Mouse (Mus musculus) heart, embryonic 15.5 days (tissue): ENCODE measurements around the gene Lrrn4. TPM values are rescaled to one million over a fixed set of nuclear protein-coding genes. Genes with fewer than 3 reads are reported as not detected.

ENCODE experiments used
- ATAC-seq: fragments of 200-750 bp; cut with Nextera tagmentation; replicated peaks from 2 replicates; pipeline ENCODE4 v1.8.0; 2017; ENCODE audit warnings: low read depth, moderate TSS enrichment; ENCODE audit not compliant: insufficient number of reproducible peaks, insufficient read depth, low FRiP score
- H3K27ac ChIP-seq: fragments of 300-500 bp; sonication (generic); 2 replicates; pipeline ENCODE4 v1.5.1; 2015; ENCODE audit warnings: mild to moderate bottlenecking, inconsistent platforms
- H3K27me3 ChIP-seq: fragments of 300-500 bp; sonication (generic); 2 replicates; pipeline ENCODE4 v1.6.1; 2015; ENCODE audit warnings: inconsistent platforms
- H3K36me3 ChIP-seq: fragments of 300-500 bp; sonication (generic); 2 replicates; pipeline ENCODE4 v1.6.1; 2015; ENCODE audit warnings: mild to moderate bottlenecking, inconsistent platforms
- H3K4me1 ChIP-seq: fragments of 300-500 bp; sonication (generic); replicated peaks from 2 replicates; pipeline ENCODE4 v1.6.1; 2015; ENCODE audit warnings: inconsistent platforms
- H3K4me2 ChIP-seq: fragments of 300-500 bp; sonication (generic); 2 replicates; pipeline ENCODE4 v1.6.1; 2015; ENCODE audit warnings: inconsistent platforms, mild to moderate bottlenecking, moderate library complexity
- H3K4me3 ChIP-seq: fragments of 300-500 bp; sonication (generic); 2 replicates; pipeline ENCODE4 v1.5.1; 2015; ENCODE audit warnings: mild to moderate bottlenecking, inconsistent platforms
- H3K9ac ChIP-seq: fragments of 300-500 bp; sonication (generic); 2 replicates; pipeline ENCODE4 v1.6.1; 2015; ENCODE audit warnings: mild to moderate bottlenecking, inconsistent platforms
- H3K9me3 ChIP-seq: fragments of 300-500 bp; sonication (generic); replicated peaks from 2 replicates; pipeline ENCODE4 v1.6.1; 2016; ENCODE audit warnings: inconsistent platforms
- WGBS: fragments of 180-500 bp; shearing (Covaris S2); methylation state at CpG from one replicate; pipeline ENCODE4 v1.1.7; 2015; ENCODE audit warnings: mixed read lengths; 5-methylcytosine and 5-hydroxymethylcytosine counted together
- polyA plus RNA-seq: library from polyadenylated mRNA; unstranded; fragments of >200 nt; fragmentation: Nextera tagmentation; extraction: Ambion mirVana; gene quantifications from 2 replicates; pipeline ENCODE4 v1.2.1, GENCODE M21; 2015

Gene Lrrn4
- polyA plus RNA-seq, 1 experiment from 2014 or later: 11.7 TPM

- 78% methylated on average over 5 of the region's 5 CpGs for WGBS
- Histone ChIP-seq H3K4me1 (no peaks in the 10 kb centered on the region), H3K27me3 (no peaks in the 10 kb centered on the region), H3K36me3 (peaks cover 14% of the 10 kb centered on the region), H3K9me3 (no peaks in the 10 kb centered on the region), H3K9ac (no peak overlapping the region), H3K4me2 (no peak overlapping the region), H3K27ac (no peak overlapping the region), H3K4me3 (no peak overlapping the region)
- 0 out of 2 replicates have a peak, but pooled peaks have one; percentile 39 for ATAC-seq
These were observed 11.0 kb downstream of the Lrrn4 start for GRCm38 (mm10) chr2:132869682-132870081.

GRCm38 (mm10) chr2:132867521-132867920, 13.2 kb downstream of the Lrrn4 start:
- ATAC-seq: no peak
- H3K27me3 ChIP-seq: no peaks in the 10 kb centered on the region
- 63% methylated on average over 5 of the region's 5 CpGs for WGBS
- no peak overlapping the region for H3K4me3 ChIP-seq
- no peak overlapping the region for H3K4me2 ChIP-seq
- H3K36me3 ChIP-seq: peaks cover 19% of the 10 kb centered on the region
- no peak overlapping the region for H3K27ac ChIP-seq
- no peaks in the 10 kb centered on the region for H3K9me3 ChIP-seq
- H3K4me1 ChIP-seq: no peaks in the 10 kb centered on the region
- H3K9ac ChIP-seq: no peak overlapping the region

DNA sequence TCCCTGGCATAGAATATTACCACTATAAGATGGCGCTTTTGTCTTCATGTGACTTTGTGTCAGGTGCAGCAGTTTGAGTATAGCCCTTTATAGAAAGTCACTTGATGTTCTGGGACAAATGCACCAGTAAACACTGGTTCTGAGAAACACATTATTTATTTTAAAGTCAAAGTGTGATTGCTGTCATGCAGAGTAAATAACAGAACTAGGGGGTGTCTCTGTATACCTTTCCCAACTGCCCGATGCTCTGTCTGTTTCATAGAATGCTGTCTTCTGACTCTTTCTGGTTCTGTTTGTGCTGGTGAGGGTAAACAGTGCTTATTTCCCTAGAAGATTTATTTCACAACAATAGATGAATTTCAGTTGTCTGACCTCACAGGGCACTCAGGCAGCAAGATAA, 17.4 kb downstream of the Lrrn4 start:
- H3K36me3 ChIP-seq: peaks cover 19% of the 10 kb centered on the region
- no peak overlapping the region for H3K27ac ChIP-seq
- H3K4me2 ChIP-seq: no peak overlapping the region
- H3K9me3 ChIP-seq: no peaks in the 10 kb centered on the region
- whole genome bisulfite sequencing: 97% methylated on average over 2 of the region's 2 CpGs
- no peaks in the 10 kb centered on the region for H3K4me1 ChIP-seq
- no peaks in the 10 kb centered on the region for H3K27me3 ChIP-seq
- H3K4me3 ChIP-seq: no peak overlapping the region
- no peak overlapping the region for H3K9ac ChIP-seq
- no peak for ATAC-seq

DNA sequence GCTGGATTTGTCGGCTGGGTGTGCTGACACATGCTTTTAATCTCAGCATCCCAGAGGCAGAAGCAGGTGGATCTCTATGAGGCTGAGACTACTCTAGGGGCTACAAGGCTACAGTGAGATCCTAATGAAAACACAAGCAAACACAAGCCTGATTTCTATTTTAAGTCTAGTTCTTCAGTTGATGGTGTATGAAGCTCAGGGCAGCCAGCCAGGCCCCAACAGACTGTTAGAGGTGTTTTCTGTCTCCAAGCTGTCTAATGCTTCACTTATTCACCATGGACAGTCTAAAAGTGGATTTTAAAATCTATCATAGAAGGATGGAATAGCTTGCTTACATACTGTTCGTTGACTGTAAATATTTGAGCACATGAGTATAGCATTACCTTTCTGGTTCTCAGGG, 19.2 kb downstream of the Lrrn4 start:
- WGBS: 74% methylated on average over 2 of the region's 2 CpGs
- Histone ChIP-seq H3K4me2 (no peak overlapping the region), H3K36me3 (peaks cover 13% of the 10 kb centered on the region), H3K27ac (no peak overlapping the region), H3K4me1 (no peaks in the 10 kb centered on the region), H3K9ac (no peak overlapping the region), H3K4me3 (no peak overlapping the region), H3K9me3 (no peaks in the 10 kb centered on the region), H3K27me3 (no peaks in the 10 kb centered on the region)
- ATAC-seq: no peak

DNA sequence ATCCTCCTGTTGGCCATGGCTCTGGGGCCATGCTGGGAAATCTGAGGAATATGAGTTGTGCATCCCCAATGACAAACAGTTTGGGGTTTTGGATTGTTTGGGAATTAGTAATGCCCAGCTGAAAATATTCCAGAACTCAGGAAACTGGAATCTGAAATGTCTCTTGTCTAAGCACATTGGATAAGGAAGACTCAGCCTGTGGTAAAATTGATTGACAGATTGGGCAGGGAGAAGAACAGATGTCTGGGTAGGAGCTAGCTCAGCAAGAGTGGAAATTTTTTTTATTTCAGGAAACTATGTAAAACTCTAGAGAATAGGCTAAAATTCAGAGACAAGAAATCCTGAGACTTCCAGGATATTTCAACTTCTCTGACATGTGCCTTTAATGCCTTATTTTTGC, 20.3 kb downstream of the Lrrn4 start:
- Histone ChIP-seq H3K27me3 (no peaks in the 10 kb centered on the region), H3K36me3 (peaks cover 8% of the 10 kb centered on the region), H3K4me2 (no peak overlapping the region), H3K4me3 (no peak overlapping the region), H3K9me3 (no peaks in the 10 kb centered on the region), H3K4me1 (no peaks in the 10 kb centered on the region), H3K9ac (no peak overlapping the region), H3K27ac (no peak overlapping the region)
- no peak for ATAC-seq

- ATAC-seq: no peak
- H3K27ac ChIP-seq: no peak overlapping the region
- H3K9me3 ChIP-seq: no peaks in the 10 kb centered on the region
- H3K27me3 ChIP-seq: no peaks in the 10 kb centered on the region
- no peak overlapping the region for H3K4me3 ChIP-seq
- H3K36me3 ChIP-seq: 0 out of 2 replicates have a peak, but pooled peaks cover 3% of the 10 kb centered on the region
- no peak overlapping the region for H3K9ac ChIP-seq
- H3K4me2 ChIP-seq: no peak overlapping the region
- H3K4me1 ChIP-seq: no peaks in the 10 kb centered on the region
- 66% methylated on average over 5 of the region's 5 CpGs for WGBS
These were observed 24.4 kb downstream of the Lrrn4 start for GRCm38 (mm10) chr2:132856333-132856732.

DNA sequence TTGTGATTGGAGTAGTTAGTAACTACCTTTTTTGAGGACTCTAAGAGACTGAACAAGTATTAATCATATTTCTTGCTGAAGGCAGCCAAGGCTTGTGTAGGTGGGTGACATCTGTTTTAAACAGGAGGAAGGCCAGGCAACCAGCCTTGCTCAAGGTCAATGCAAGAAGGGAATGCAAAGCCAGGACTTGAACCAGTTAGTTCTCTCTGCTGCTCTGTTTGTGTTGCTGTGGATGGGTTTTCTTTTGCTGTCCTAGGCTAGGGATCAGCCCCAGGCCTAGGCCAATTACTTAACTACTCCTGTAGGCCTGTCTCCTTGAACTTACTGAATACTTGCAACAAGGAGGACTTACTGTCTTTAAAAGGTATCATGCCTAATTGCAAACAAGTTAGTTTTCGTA, 27.6 kb downstream of the Lrrn4 start:
- Histone ChIP-seq H3K9me3 (no peaks in the 10 kb centered on the region), H3K27me3 (no peaks in the 10 kb centered on the region), H3K4me2 (no peak overlapping the region), H3K36me3 (peaks cover 10% of the 10 kb centered on the region; the same call in 1 of the 2 replicates), H3K27ac (no peak overlapping the region), H3K4me1 (peaks cover 3% of the 10 kb centered on the region), H3K4me3 (no peak overlapping the region), H3K9ac (no peak overlapping the region)
- ATAC-seq: no peak
- 91% methylated on average over 1 of the region's 1 CpGs for WGBS

DNA sequence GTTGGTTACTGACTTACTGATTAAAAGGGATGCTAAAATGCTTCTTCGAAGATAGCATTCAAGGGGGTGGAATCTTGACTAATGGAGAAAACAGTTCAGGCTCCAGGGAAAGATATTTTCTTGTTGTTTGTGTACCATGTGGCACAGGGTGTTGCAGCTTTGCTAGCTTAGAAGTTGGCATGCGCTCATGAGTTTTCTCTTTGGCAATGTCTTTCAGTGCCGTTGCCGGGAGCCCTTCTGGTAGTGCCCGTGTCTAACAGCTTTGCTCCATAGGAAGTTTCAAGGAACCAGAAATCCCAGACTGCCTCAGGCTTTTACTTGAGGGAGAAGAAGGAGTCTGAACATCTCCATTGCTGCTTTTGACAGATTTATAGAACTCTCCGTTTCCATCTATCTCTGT, 31.6 kb downstream of the Lrrn4 start:
- Histone ChIP-seq H3K4me2 (no peak overlapping the region), H3K27me3 (no peaks in the 10 kb centered on the region), H3K9me3 (no peaks in the 10 kb centered on the region), H3K9ac (no peak overlapping the region), H3K27ac (no peak overlapping the region), H3K36me3 (peaks cover 10% of the 10 kb centered on the region; the same call in 1 of the 2 replicates), H3K4me1 (peaks cover 14% of the 10 kb centered on the region), H3K4me3 (no peak overlapping the region)
- no peak for ATAC-seq
- 91% methylated on average over 6 of the region's 6 CpGs for WGBS

DNA sequence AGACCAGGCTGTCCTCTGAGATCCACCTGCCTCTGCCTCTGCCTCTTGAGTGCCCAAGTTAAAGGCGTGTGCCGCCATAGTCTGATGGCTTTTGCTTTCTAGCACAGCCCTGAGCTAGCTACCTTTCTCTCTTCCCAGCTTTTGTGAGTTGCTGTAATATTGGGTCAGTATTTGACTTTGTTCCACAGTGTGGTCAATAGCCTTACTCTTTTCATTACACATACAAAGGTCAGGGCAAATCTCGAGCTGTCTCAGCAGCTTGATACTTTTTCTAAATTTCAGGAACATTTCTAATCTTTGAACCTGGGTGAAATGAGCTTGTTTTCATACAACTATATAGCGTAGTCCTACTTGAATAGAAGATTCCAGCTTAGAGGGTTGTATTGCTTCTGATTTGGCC, 32.3 kb downstream of the Lrrn4 start:
- no peak for ATAC-seq
- Histone ChIP-seq H3K27ac (no peak overlapping the region), H3K4me3 (no peak overlapping the region), H3K9me3 (no peaks in the 10 kb centered on the region), H3K27me3 (no peaks in the 10 kb centered on the region), H3K9ac (no peak overlapping the region), H3K4me2 (no peak overlapping the region; the same call in 1 of the 2 replicates), H3K36me3 (peaks cover 10% of the 10 kb centered on the region; the same call in 1 of the 2 replicates), H3K4me1 (peaks cover 14% of the 10 kb centered on the region)
- WGBS: 89% methylated on average over 4 of the region's 4 CpGs

DNA sequence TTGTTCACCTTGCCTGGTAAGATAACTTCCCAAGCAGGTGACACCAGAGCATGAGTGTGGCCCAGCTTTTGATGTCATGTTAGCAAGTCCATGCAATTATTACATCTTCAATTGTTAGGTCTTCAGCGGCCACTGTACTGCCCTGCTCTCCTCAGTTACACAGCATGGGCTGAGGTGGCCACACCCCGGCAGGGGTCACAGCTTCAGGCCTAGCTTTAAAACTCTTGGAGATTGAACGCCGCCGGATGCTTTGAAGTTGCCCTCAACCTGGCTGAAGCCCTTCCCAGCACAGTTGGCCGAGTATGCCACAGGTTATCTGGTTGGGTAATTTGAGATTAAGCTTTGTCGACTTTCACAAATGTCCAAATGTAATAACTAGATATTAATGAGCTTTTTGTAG, 33.1 kb downstream of the Lrrn4 start:
- H3K9me3 ChIP-seq: no peaks in the 10 kb centered on the region
- peak overlapping the region; percentile 93 for H3K4me3 ChIP-seq
- H3K36me3 ChIP-seq: peaks cover 7% of the 10 kb centered on the region; the same call in 1 of the 2 replicates
- H3K9ac ChIP-seq: peak overlapping the region; percentile 84
- 42% methylated on average over 7 of the region's 7 CpGs for WGBS
- ATAC-seq: no peak
- H3K4me2 ChIP-seq: peak overlapping the region; percentile 79
- no peaks in the 10 kb centered on the region for H3K27me3 ChIP-seq
- peaks cover 14% of the 10 kb centered on the region for H3K4me1 ChIP-seq
- H3K27ac ChIP-seq: no peak overlapping the region

DNA sequence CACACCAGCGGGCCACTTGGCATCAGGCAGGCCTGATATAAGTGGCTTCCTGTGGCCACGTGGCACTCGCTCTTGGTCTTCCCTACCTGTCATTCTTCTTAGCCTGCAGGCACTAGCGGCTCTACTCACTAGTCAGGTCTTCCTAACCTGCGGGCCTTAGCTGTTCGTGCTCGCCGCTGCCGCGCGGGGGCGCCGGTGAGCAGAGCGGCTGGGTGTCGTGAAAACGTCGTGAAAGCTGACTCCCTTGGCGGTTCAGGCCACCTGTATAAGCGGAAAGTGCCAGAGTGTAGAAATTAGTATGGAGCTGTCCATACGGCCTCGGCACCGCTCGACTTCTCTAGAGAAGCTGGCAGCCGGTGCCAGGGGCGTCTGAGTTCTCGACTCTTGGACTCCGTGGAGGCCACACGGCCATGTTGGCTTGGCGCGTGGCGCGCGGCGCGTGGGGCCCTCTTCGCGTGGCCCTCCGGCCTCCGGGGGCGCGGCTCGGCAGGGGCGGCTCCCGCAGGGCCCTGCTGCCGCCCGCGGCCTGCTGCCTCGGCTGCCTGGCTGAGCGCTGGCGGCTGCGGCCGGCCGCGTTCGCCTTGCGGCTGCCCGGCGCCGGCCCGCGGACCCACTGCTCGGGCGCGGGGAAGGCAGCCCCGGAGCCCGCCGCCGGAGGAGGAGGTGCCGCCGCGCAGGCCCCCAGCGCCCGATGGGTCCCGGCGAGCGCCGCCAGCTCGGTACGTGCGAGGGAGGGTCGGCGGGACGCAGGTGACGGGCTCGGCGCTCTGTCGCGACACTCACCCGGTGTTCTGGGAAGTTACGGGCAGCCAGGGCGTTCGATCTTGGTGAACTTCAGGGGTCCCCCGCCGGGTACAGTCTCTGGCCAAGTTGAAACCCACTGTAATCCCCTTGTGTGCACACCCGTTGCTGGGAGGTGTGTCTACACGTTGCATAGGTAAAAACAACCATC, 34.0 kb downstream of the Lrrn4 start, which contains the start of gene Crls1:
TSS of gene Crls1 (plus strand) at position 260 of the 952 bp plus-strand sequence.
- H3K4me2 ChIP-seq: peak within 1 kb of the TSS; percentile 79

More for the DNA sequence above, 34.0 kb downstream of the Lrrn4 start, which contains the start of gene Crls1:
- Histone ChIP-seq H3K27ac (peak within 1 kb of the TSS; percentile 90), H3K9me3 (no peaks in the 10 kb centered on the region), H3K4me1 (peaks cover 14% of the 10 kb centered on the region), H3K9ac (peak within 1 kb of the TSS; percentile 84), H3K36me3 (peaks cover 7% of the 10 kb centered on the region; the same call in 1 of the 2 replicates), H3K4me3 (peak within 1 kb of the TSS; percentile 93), H3K27me3 (no peaks in the 10 kb centered on the region)
- under 1% methylated on average over 91 of the region's 96 CpGs for WGBS
- ATAC-seq: peak; percentile 85
